Mouse (Mus musculus) layer of hippocampus, adult 2 months (tissue): Measurements from ENCODE around the gene Gm5580. TPM values are rescaled to one million over a fixed set of nuclear protein-coding genes. Genes with fewer than 3 reads are reported as not detected.
"Not testable (repeated sequence)": the region's sequence is repeated elsewhere in the genome, so short reads cannot be mapped to it uniquely, and the experiment has no call there.

Experiments used
- DNase-seq, 2 experiments: peaks; one replicate each; pipeline ENCODE4 v3.0.0; 2022; ENCODE audit warnings: low spot score in 2 of 2
- H3K27ac ChIP-seq: fragments of 200-600 bp; 2 replicates; pipeline ENCODE4 v1.8.1; 2022
- H3K4me3 ChIP-seq: fragments of 200-600 bp; 2 replicates; pipeline ENCODE4 v1.8.1; 2022; ENCODE audit warnings: mild to moderate bottlenecking
- CTCF ChIP-seq: fragments of 200-600 bp; conservative IDR thresholded peaks from 2 replicates; pipeline ENCODE4 v1.8.1; 2022; ENCODE audit warnings: antibody characterized with exemption, mild to moderate bottlenecking, moderate library complexity
- long read RNA-seq, 2 experiments: library from polyadenylated mRNA; stranded (forward); transcript quantifications; one replicate each; pipeline ENCODE4 v2.0.0; 2021; ENCODE audit warnings: borderline mapping rate in 2 of 2
- total RNA-seq, 2 experiments: library from RNA; stranded (reverse); gene quantifications; 2 replicates each; pipeline ENCODE4 v1.2.3; 2021

Gene Gm5580
- total RNA-seq = 1 to 10 TPM; 1.5 to 2.4 TPM
- long read RNA-seq, experiment 1 = 0 reads
- long read RNA-seq, experiment 2 = 0 reads

DNA sequence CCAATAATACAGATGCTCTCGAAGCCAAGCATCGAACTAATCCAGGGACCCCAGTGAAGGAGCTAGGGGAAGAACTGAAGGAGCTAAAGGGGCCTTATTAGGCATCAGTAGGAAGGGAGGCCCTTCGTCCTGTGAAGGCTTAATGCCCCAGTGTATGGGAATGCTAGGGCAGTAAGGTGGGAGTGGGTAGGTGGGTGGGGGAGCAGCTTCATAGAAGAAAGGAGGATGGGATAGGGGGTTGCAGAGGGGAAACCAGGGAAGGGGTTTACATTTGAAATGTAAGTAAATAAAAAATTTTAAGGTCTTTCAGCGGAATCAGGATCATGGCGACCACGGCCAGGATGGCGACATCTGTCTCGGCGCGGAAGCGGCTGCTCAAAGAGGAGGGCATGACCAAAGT, at the start of gene Gm5580:
Gm5580 (plus strand) TSS at position 301 of the 400 bp plus-strand sequence.
- not testable (repeated sequence) for H3K27ac ChIP-seq, DNase-seq, H3K4me3 ChIP-seq

DNA sequence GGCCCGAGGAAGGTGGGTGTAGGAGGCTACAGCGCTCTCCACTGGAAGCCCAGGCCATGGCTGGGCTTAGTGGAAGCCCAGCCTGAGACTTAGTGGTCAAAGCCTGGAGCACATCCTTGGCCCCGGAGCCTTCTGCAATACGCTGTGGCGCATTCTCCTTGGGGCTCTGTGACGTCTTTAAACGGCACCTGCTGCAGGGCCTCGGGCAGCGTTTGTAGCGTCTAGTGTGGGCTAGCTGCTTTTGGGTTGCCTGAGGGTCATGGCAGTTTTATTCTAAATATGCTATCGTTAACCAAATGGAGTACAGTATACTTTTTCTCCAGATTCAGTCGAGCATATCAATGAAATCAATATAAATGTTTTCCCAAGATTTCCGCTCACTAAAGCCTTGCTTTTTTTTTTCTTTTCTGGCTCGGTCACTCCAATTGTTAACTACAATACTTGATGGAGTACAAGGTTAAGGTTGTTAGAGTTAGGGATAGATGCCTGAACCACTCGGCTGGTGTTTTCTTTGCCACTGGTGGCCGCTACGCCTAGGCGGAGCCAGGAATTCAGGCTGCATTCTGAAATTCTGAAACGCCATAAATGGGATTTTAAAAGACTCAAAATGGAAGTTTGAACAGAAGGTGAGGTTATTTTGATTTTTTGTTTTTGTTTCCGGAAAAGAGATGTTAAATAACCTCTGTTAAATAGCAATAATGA, 44.5 kb upstream of the Gm5580 start, which contains the start of gene Olfr212:
Olfr212 (plus strand) TSS at position 215 of the 702 bp plus-strand sequence.
- not testable (repeated sequence) for H3K27ac ChIP-seq, DNase-seq, H3K4me3 ChIP-seq

DNA sequence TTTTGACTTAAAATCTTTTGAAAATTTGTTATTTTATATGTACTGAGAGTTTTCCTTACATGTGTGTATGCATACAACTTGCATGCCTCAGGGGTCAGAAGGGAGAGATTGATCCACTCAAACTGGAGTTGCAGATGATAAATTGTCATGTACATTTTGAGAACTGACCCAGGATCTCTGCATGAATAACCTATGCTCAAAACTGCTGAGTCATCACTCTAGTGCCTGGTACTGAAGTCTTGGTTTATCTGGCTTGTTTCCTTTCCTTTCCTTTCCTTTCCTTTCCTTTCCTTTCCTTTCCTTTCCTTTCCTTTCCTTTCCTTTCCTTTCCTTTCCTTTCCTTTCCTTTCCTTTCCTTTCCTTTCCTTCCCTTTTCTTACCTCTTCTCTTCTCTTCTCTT, 36.1 kb upstream of the Gm5580 start:
- no peak overlapping the region for H3K4me3 ChIP-seq

DNA sequence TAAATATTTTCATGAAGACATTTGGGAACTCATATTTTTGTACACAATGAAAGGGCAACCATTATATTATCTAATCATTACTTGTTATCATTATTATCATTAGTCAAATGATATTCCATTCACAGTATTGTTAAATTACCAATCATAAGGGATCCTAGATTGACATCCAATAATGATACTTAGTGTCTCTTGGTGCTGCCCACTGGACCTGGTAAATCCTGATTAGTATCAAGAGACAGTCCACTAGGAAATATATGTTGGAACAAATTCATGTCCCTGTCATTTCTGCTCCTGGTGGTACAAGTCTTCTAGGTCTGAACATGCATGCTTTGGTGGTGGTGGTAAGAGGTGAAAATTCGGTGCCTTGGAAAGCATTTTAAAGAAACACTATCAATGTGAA, 12.8 kb upstream of the Gm5580 start, which contains the start of gene Olfr213:
Olfr213 (plus strand) TSS at position 301 of the 400 bp plus-strand sequence.
- Histone ChIP-seq H3K4me3 (no peak within 1 kb of the TSS), H3K27ac (no peak within 1 kb of the TSS)
- no peak for TF ChIP-seq CTCF
- DNase-seq = no peak

More for the DNA sequence above, 36.1 kb upstream of the Gm5580 start:
- no peak overlapping the region for H3K27ac ChIP-seq
- no peak for DNase-seq
- no peak for TF ChIP-seq CTCF

DNA sequence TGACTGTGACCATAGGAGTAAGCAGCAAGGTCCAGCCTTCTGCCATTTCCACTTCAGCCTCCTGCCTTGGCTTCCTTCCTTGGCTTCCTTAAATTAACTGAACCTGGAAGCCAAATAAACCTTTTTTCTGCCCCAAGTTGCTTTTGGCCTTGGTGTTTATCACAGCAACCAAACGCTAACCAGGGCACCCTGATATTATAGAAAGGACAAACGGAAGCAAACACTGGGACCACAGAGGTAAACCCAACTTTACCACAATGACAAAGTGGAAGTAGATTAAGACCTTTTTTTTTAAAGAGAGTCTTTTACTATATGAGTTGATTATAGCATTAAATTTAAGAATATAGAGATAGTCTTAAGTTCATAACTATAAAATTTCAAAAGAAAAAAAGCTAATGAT, 8.4 kb upstream of the Gm5580 start:
- TF ChIP-seq CTCF = no peak
- DNase-seq = no peak
- H3K27ac ChIP-seq = no peak overlapping the region
- H3K4me3 ChIP-seq = no peak overlapping the region

DNA sequence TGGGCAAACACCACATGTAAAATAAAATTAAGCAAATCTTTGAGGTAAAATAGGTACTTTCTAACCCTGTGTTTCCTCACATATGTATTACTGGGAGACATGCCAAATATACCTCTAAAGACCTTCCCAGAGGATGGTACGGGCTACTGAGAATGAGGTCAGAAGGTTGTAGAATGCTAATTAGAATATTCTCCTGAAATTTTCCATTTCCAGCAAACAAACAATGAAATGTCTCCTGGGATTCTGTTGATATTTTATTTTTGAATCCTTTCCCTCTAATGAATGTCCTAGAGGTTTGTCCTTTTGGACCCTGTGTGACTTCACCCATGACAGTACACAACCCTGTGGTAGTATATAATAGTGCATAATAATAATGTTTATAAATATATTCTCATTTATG, 3.0 kb downstream of the Gm5580 start, which contains the start of gene Olfr214:
Olfr214 (plus strand) TSS at position 301 of the 400 bp plus-strand sequence.
- no peak for DNase-seq
- no peak for TF ChIP-seq CTCF
- Histone ChIP-seq H3K27ac (no peak within 1 kb of the TSS), H3K4me3 (no peak within 1 kb of the TSS)

DNA sequence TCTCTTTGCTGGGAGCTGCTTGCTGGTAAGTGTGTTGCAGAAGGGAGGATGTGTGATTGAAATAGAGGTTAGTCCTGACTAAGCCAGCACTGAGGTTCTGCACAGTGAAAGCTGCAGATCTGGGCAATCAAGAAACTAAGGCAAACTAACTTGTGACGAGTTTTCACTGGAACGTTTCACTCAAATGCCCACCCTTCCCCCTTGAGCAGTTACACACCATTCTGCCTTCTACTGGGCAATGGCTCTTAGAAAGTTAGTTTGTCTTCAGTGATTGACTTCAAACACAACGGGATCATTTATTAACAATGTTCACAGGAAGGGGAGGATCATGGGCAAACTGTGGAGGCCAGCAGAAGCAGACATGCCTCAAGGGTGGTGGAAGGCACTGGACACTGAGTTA, 4.0 kb downstream of the Gm5580 start:
- H3K27ac ChIP-seq = no peak overlapping the region
- DNase-seq = no peak
- no peak overlapping the region for H3K4me3 ChIP-seq
- TF ChIP-seq CTCF = no peak

DNA sequence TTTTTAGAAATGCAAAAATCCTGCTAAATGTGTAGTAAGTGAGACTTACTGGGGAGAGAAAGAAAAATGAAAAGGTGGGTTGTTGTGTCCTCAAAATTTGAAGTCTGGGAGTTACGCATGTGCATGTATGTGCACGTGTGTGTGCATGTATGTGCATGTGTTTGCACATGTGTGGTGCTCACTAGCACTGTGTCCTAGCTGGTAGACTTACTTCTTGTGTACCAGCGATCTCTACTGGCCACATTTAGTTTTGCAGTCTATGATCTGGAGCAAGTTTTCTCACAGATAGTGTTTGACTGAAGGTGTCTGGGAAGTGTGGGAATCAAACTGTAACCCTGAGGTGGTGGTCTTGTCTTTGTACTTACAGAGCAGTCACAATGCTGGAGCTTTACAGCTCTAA, 18.9 kb downstream of the Gm5580 start:
- H3K4me3 ChIP-seq = no peak overlapping the region
- peak; percentile 7 to 38 for DNase-seq
- peak; percentile 75 for TF ChIP-seq CTCF
- no peak overlapping the region for H3K27ac ChIP-seq

DNA sequence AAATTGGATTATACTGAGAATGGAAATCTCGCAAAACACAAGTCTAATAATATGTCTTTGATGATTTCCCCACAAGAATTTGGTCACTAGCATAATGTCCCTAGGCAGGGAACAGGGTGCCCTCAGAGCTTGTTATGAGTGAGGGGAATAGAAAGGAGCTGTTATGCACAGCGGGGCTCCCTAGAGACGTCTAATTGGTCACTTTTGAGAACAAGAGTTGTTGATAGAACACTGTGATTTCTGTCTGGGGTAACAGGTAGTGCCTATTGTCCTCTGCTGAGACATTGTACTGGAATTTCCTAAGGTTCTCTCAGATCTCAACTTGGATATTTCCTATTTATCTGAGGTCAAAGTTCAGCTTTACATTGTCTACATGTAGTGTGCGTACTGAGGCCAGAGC, 33.2 kb downstream of the Gm5580 start, which contains the start of gene Olfr215:
Olfr215 (minus strand) TSS at position 101 of the 400 bp plus-strand sequence.
- DNase-seq = no peak
- no peak within 1 kb of the TSS for H3K4me3 ChIP-seq
- no peak within 1 kb of the TSS for H3K27ac ChIP-seq
- no peak for TF ChIP-seq CTCF

DNA sequence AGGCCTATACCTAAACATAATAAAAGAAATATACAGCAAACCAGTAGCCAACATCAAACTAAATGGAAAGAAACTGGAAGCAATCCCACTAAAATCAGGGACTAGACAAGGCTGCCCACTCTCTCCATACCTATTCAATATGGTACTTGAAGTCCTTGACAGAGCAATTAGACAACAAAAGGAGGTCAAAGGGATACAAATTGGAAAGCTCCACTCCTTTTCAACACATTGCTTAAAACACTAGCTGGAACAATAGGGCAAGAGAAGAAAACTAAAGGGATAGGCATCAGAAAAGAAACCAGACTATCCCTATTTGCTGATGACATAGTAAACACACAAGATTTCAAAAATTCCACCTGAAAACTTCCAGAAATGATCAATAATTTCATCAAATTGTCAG, 50.0 kb downstream of the Gm5580 start:
- DNase-seq, H3K4me3 ChIP-seq, H3K27ac ChIP-seq: not testable (repeated sequence)

Other genes starting within 250 kb of the Gm5580 start
- gene March8, start 213.1 kb upstream of the Gm5580 start, total RNA-seq = 10 to 100 TPM; 46.7 to 48.6 TPM
- gene Alox5, start 90.0 kb upstream of the Gm5580 start, total RNA-seq = 1 to 10 TPM in 1 of 2 experiments, under 1 TPM in 1; 0.77 to 1.0 TPM
- not detected for gene Olfr211, start 62.0 kb upstream of the Gm5580 start, total RNA-seq
- not detected for gene Olfr212, start 44.6 kb upstream of the Gm5580 start, total RNA-seq
- not detected for gene Olfr213, start 12.7 kb upstream of the Gm5580 start, total RNA-seq
- gene Olfr214, start 3.1 kb downstream of the Gm5580 start, total RNA-seq = not detected
- gene Olfr215, start 33.1 kb downstream of the Gm5580 start, total RNA-seq = not detected
- gene Zfp422, start 77.9 kb downstream of the Gm5580 start, total RNA-seq = 10 to 100 TPM; 21.2 to 22.1 TPM
- 1 to 10 TPM in 1 of 2 experiments, under 1 TPM in 1; 0.54 to 1.4 TPM for gene Depp1, start 99.5 kb downstream of the Gm5580 start, total RNA-seq
- 1 to 10 TPM; 3.8 to 6.0 TPM for gene Rassf4, start 122.8 kb downstream of the Gm5580 start, total RNA-seq
- gene Tmem72, start 165.8 kb downstream of the Gm5580 start, total RNA-seq = under 1 TPM; 0.59 to 0.82 TPM